Mouse (Mus musculus) hematopoietic multipotent progenitor cell, adult 10-12 weeks (in vitro differentiated cells): ENCODE data around the gene Cdnf. TPM values are rescaled to one million over a fixed set of nuclear protein-coding genes. Genes with fewer than 3 reads are reported as not detected.

Experiments
- polyA plus RNA-seq: library from polyadenylated mRNA; stranded (reverse); fragments of >175 nt; gene quantifications from 2 replicates; pipeline ENCODE4 v1.2.3, GENCODE M21; 2012; ENCODE audit warnings: low replicate concordance

Gene Cdnf
- 0.12 and 0.20 TPM in 2 replicates for polyA plus RNA-seq

GRCm38 (mm10) chr2:3512552-3513454 lies at the start of gene Cdnf, which contains the start of the genes Gm45902 and Hspa14:
Cdnf (plus strand) TSS chr2:3513030.
Gm45902 (minus strand) TSS chr2:3512790.
Hspa14 (minus strand) TSS chr2:3512814.

DNA sequence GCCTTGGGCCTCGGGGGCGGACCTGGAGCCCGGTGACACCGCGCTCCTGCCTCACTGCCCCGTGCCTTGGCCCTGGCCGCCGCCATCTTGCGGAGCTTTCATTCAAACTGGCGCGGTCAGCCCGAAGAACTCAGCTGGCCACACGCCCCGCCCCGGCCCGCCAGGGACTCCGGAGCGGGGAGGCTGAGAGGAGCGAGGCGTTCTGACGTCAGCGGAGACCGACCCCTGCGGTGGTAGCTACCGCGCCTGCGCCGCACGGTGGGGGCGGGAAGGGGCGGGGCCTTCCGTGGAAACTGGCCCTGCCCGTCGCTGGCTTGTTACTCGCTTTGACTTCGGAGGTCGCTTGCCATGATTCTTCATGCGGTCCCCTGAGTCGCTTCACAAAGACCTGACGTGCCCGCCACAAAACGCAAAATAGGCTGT lies 38.0 kb upstream of the Cdnf start, which contains the start of gene Suv39h2:
Suv39h2 (minus strand) TSS at position 171 of the 423 bp plus-strand sequence.

DNA sequence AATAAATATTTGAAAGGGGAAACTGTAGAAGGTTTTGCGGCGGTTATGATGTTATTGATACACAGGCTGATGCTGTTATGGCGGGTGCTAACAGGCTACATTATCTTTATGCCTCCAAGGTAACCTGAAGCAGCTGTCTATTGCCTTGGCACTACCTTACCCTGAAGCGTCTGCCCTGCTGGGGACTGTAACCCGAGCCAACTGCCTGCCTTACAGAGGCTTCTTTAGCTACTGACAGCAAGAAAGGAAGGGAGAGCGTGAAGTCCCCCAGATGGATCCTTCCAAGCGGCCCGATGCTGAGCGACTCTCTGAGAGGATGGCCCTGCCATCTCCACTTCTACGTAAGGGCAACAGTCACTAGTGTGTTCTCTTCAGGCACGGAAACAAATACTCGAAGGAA lies 57.4 kb downstream of the Cdnf start, which contains the start of gene Fam107b:
Fam107b (plus strand) TSS at position 303 of the 400 bp plus-strand sequence.

Other genes with a start within 250 kb of the Cdnf start
- gene Nmt2, start 228.8 kb upstream of the Cdnf start, polyA plus RNA-seq, result 7.4 and 7.9 TPM in 2 replicates
- 0.31 and 1.8 TPM in 2 replicates for gene Rpp38, start 180.4 kb upstream of the Cdnf start, polyA plus RNA-seq
- not detected in 2 replicates for gene Acbd7, start 176.9 kb upstream of the Cdnf start, polyA plus RNA-seq
- not detected in 2 replicates for gene Olah, start 115.8 kb upstream of the Cdnf start, polyA plus RNA-seq
- not detected in 2 replicates for gene Meig1, start 90.4 kb upstream of the Cdnf start, polyA plus RNA-seq
- gene Dclre1c, start 88.9 kb upstream of the Cdnf start, polyA plus RNA-seq, result 2.8 and 4.3 TPM in 2 replicates
- gene Suv39h2, start 38.0 kb upstream of the Cdnf start, polyA plus RNA-seq, result 0.30 and 0.99 TPM in 2 replicates
- 1.4 and 1.5 TPM in 2 replicates for gene Gm45902, start 240 bp upstream of the Cdnf start, polyA plus RNA-seq
- 3.3 and 8.1 TPM in 2 replicates for gene Hspa14, start 216 bp upstream of the Cdnf start, polyA plus RNA-seq
- 470 and 793 TPM in 2 replicates for gene Fam107b, start 57.5 kb downstream of the Cdnf start, polyA plus RNA-seq